Mouse (Mus musculus) embryonic fibroblast, embryonic 13.5 days (primary cell): ENCODE data around the gene Eng.

Experiments
- CTCF ChIP-seq: IDR thresholded peaks from 2 replicates; pipeline ENCODE4 v1.5.1; 2011; ENCODE audit warnings: mild to moderate bottlenecking, control low read depth, low read length, moderate library complexity, borderline replicate concordance; ENCODE audit not compliant: insufficient read depth
- POLR2A ChIP-seq: IDR thresholded peaks from 2 replicates; pipeline ENCODE4 v1.6.1; 2011; ENCODE audit warnings: low read depth, mild to moderate bottlenecking, control low read depth, low read length, moderate library complexity

DNA sequence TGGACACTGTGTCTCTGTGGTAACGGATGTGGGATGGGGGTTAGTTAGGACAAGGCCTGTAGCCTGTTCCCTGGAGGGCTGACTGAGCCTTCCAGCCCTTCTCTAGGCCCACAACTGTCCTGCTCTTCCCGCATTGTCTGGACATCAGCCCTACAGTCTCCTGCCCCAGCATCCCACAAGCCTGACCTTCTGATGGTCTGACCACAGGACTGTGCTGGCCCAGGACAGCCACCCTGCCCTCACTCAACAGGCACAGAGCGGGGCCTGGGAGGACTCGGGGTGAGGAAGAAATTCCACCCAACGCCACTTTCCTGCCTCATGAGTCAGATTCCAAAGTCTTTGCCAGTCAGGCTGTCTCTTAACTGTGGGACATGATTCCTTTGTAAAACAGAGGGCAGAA is 48.7 kb upstream of the Eng start:
- TF ChIP-seq POLR2A (no peak), CTCF (no peak)
